Comparison of ENCODE assay signal across 9 mouse cellular contexts in the genomic region with DNA sequence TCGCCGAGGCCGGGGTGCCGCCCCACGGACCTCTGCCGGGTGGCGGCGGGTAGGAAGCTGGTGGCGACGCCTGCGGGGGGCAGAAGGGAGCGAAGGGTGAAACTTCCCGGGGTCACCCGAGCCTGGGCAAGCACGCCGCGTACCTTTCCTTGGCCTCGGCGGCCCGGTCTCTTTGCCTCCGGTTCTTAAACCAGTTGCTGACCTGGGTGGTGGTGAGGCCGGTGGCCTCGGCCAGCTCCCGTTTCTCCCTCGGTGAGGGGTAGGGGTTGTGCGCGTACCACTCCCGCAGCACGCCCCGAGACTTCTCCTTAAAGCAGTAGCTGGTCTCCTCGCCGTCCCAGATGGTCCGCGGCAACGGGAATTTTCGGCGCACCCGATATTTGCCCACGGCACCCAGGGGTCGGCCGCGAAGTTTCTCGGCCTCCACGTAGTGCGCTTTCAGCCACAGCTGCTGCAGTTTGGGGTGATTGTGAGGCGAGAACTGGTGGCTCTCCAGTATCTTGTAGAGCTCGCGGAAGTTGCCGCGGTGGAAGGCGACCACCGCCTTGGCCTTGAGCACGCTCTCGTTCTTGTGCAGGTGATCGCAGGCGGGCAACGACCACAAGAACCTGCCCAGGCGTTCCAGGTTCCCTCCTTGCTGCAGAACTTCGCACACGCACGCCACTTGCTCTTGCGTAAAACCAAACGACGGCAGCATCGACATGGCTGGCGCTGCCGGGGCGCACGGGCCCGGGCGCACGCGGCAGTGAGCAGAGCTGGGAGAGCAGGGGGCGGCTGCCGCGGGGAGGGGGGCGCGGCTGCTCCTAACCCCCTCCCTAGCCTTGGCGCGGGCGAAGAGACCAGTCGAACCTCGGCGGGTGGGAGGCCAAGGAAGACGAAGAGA. TPM values are rescaled to one million over a fixed set of nuclear protein-coding genes. Genes with fewer than 3 reads are reported as not detected.
A peak's percentile ranks its signal among the peaks of the same experiment; 100 is the strongest.
DNase-seq lines count a peak whose midpoint lies in the region; ATAC-seq and TF ChIP-seq lines count a peak whose summit lies in the region.
"Had no signal": no experiment of that assay in that cellular context is flagged by ENCODE, and none has a peak within 500 bp of the region (broad histone marks: within the 10 kb centered on the region; RNA-seq: fewer than 3 reads in every experiment).

No protein-coding gene starts in this region.

- no peak for TF ChIP-seq CTCF in liver, postnatal 0 days (IDR thresholded peaks at IDR 0.05; ENCODE audit: low read depth)

- H3K27ac ChIP-seq in embryonic facial prominence, embryonic 14.5 days (replicated peaks; ENCODE audit: low read depth, low read length) = peak overlapping the region; percentile 89
- peak overlapping the region; percentile 89 for H3K27ac ChIP-seq in hindbrain, embryonic 10.5 days
- H3K27ac ChIP-seq in liver, postnatal 0 days (ENCODE audit: low read depth) = no peak overlapping the region

- ATAC-seq in embryonic facial prominence, embryonic 14.5 days (ENCODE audit: low read depth) = no peak
- 0 out of 2 replicates have a peak, but pooled peaks have one; percentile 29 for ATAC-seq in liver, postnatal 0 days

- peaks cover 17% of the 10 kb centered on the region; the same call in 1 of the 2 replicates for H3K36me3 ChIP-seq in embryonic facial prominence, embryonic 14.5 days (ENCODE audit: control insufficient read depth, insufficient read depth, low read length)
- no peaks in the 10 kb centered on the region for H3K36me3 ChIP-seq in hindbrain, embryonic 10.5 days
- no peaks in the 10 kb centered on the region for H3K36me3 ChIP-seq in liver, postnatal 0 days (replicated peaks; ENCODE audit: insufficient read depth, low read length)

- peaks cover 16% of the 10 kb centered on the region for H3K4me1 ChIP-seq in embryonic facial prominence, embryonic 14.5 days (ENCODE audit: control insufficient read depth, insufficient read depth, low read length)
- H3K4me1 ChIP-seq in hindbrain, embryonic 10.5 days (replicated peaks) = peaks cover 40% of the 10 kb centered on the region
- peaks cover 19% of the 10 kb centered on the region for H3K4me1 ChIP-seq in liver, postnatal 0 days (ENCODE audit: insufficient read depth)

- under 1% methylated on average over 56 of the region's 85 CpGs for WGBS in embryonic facial prominence, embryonic 14.5 days
- under 1% methylated on average over 84 of the region's 85 CpGs for WGBS in hindbrain, embryonic 10.5 days
- under 1% methylated on average over 82 of the region's 85 CpGs for WGBS in liver, postnatal 0 days (ENCODE audit: insufficient replicate concordance)

- H3K4me3 ChIP-seq in embryonic facial prominence, embryonic 14.5 days (ENCODE audit: low read depth, low read length) = peak overlapping the region; percentile 86
- H3K4me3 ChIP-seq in hindbrain, embryonic 10.5 days = peak overlapping the region; percentile 61
- H3K4me3 ChIP-seq in liver, postnatal 0 days (ENCODE audit: low read depth, low read length) = peak overlapping the region; percentile 44

- no peak for TF ChIP-seq EP300 in liver, postnatal 0 days (IDR thresholded peaks at IDR 0.05; ENCODE audit: low read depth)

- peaks cover 64% of the 10 kb centered on the region for H3K27me3 ChIP-seq in embryonic facial prominence, embryonic 14.5 days (replicated peaks; ENCODE audit: control insufficient read depth, insufficient read depth, low read length)
- H3K27me3 ChIP-seq in hindbrain, embryonic 10.5 days (ENCODE audit: insufficient read depth, poor library complexity, severe bottlenecking) = peaks cover 100% of the 10 kb centered on the region
- H3K27me3 ChIP-seq in liver, postnatal 0 days (ENCODE audit: insufficient read depth, low read length) = peaks cover 99% of the 10 kb centered on the region

- peak overlapping the region; percentile 97 for H3K9ac ChIP-seq in embryonic facial prominence, embryonic 14.5 days (ENCODE audit: low read depth, low read length)
- H3K9ac ChIP-seq in liver, postnatal 0 days (replicated peaks) = no peak overlapping the region

- DNase-seq in adrenal gland, adult 2 months = peak; percentile 39
- DNase-seq in adrenal gland, adult 18-20 months (ENCODE audit: low spot score in 2 of 2) = no peak
- peak; percentile 37 for DNase-seq in 3T3-L1 (ENCODE audit: low read depth, low spot score)
- DNase-seq in embryonic facial prominence, embryonic 14.5 days (ENCODE audit: low spot score) = no peak
- peak; percentile 60 for DNase-seq in hindbrain, embryonic 10.5 days (ENCODE audit: low spot score)
- DNase-seq in liver, postnatal 0 days = peak; percentile 21
- DNase-seq in natural killer cell, adult 2 months (ENCODE audit: low spot score in 2 of 2) = no peak
- no peak for DNase-seq in urinary bladder, adult 2 months (ENCODE audit: low spot score)

- H3K4me2 ChIP-seq in embryonic facial prominence, embryonic 14.5 days (ENCODE audit: low read depth, low read length) = peak overlapping the region; percentile 70
- peak overlapping the region; percentile 79 for H3K4me2 ChIP-seq in liver, postnatal 0 days (ENCODE audit: low read depth, low read length)

- no peaks in the 10 kb centered on the region for H3K9me3 ChIP-seq in embryonic facial prominence, embryonic 14.5 days (ENCODE audit: control insufficient read depth, low read length)
- no peaks in the 10 kb centered on the region for H3K9me3 ChIP-seq in hindbrain, embryonic 10.5 days
- no peaks in the 10 kb centered on the region for H3K9me3 ChIP-seq in liver, postnatal 0 days (ENCODE audit: low read length)

RNA-seq across cellular contexts. Expression of a gene that starts 7.7 kb away (rescaled TPM):
- 1 to 10 TPM; 1.6 to 4.5 TPM for total RNA-seq in adrenal gland, adult 2 months (2021)
- 0.93 and 2.0 TPM in 2 replicates for polyA plus RNA-seq in adrenal gland, adult 2 months (2012; rRNA removed)
- total RNA-seq in adrenal gland, adult 18-20 months (2021) = 1 to 10 TPM; 1.8 to 8.8 TPM
- polyA plus RNA-seq in embryonic facial prominence, embryonic 14.5 days (2014; fragmentation: Nextera tagmentation; extraction: Ambion mirVana) = 46.5 and 53.9 TPM in 2 replicates
- 21.1 and 33.5 TPM in 2 replicates for polyA plus RNA-seq in hindbrain, embryonic 10.5 days (2016; fragmentation: Nextera tagmentation; extraction: Ambion mirVana)
- 0.04 and 0.17 TPM in 2 replicates for polyA plus RNA-seq in liver, postnatal 0 days (2015; fragmentation: Nextera tagmentation; extraction: Ambion mirVana)
- 1.1 and 1.8 TPM in 2 replicates for polyA plus RNA-seq in urinary bladder, adult 2 months (2012; rRNA removed)
- polyA plus RNA-seq: large intestine, adult 2 months had no signal

Comparison
In these comparisons a context has a peak if more than half of its experiments do, and no peak if none do; other contexts are left out.
1. DNase-seq: peak in adrenal gland, adult 2 months (single experiment), 3T3-L1 (single experiment), hindbrain, embryonic 10.5 days (single experiment) and liver, postnatal 0 days (single experiment); none in adrenal gland, adult 18-20 months (0 of 2), embryonic facial prominence, embryonic 14.5 days (single experiment), natural killer cell, adult 2 months (0 of 2) and urinary bladder, adult 2 months (single experiment).
2. Peak in every context shown above with its lines, with median percentiles within 50 percentile points of each other: H3K4me3 ChIP-seq.